In the genomic region with DNA sequence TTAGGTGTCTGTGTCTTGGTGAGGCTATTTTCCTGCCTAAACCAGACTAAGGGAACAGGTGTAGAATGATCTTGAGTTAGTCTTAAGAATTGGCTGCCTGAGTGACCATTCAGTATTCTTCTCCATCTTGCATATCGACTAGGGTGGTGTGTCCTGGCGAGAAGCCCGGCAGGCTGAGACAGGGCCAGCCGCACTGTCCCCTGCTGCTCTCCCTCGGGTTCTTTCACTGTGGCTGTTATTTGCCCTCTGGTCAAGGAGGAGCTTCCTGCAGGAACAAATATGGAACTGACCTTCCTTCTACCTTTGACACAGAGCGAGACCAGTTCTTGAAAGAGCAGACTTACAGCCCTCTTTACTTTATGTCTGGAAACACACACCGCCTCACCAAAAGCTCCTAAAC, we compare ENCODE assay signal across 22 mouse cellular contexts. TPM values are rescaled to one million over a fixed set of nuclear protein-coding genes. Genes with fewer than 3 reads are reported as not detected.
DNase-seq lines count a peak whose midpoint lies in the region; ATAC-seq lines count a peak whose summit lies in the region.
"Had no signal": no experiment of that assay in that cellular context is flagged by ENCODE, and none has a peak within 500 bp of the region (broad histone marks: within the 10 kb centered on the region; RNA-seq: fewer than 3 reads in every experiment).

No protein-coding gene starts in this region.

- peak; percentile 29 to 41 for DNase-seq in cerebellum, adult 18-20 months
- no peak for DNase-seq in cerebellum, adult 9-10 months
- DNase-seq in liver, embryonic 11.5 days (ENCODE audit: low spot score): no peak
- no peak for DNase-seq in liver
- DNase-seq in heart, postnatal 14 days: peak; percentile 63 to 74
- DNase-seq in left cerebral cortex, postnatal 14 days (ENCODE audit: low spot score in 2 of 2): no peak
- no peak for DNase-seq in spleen, postnatal 4 days (ENCODE audit: low spot score in 2 of 2)
- no peak for DNase-seq in urinary bladder, postnatal 25 days (ENCODE audit: low spot score)
- DNase-seq: cerebellum, adult 11-12 months; gastrocnemius, postnatal 25 days; retina, postnatal 1 day; thymus, postnatal 25 days had no signal

- H3K27ac ChIP-seq in liver, embryonic 11.5 days (ENCODE audit: low read depth, low read length): peak overlapping the region; percentile 56
- H3K27ac ChIP-seq: forebrain, embryonic 13.5 days; hindbrain, embryonic 13.5 days; limb, embryonic 13.5 days; stomach, postnatal 0 days had no signal

- H3K4me2 ChIP-seq in liver, embryonic 11.5 days: no peak overlapping the region
- H3K4me2 ChIP-seq: forebrain, embryonic 13.5 days; hindbrain, embryonic 13.5 days; limb, embryonic 13.5 days had no signal

- no peaks in the 10 kb centered on the region for H3K9me3 ChIP-seq in liver, embryonic 11.5 days (ENCODE audit: control insufficient read depth, low read length)
- H3K9me3 ChIP-seq: forebrain, embryonic 13.5 days; hindbrain, embryonic 13.5 days; limb, embryonic 13.5 days; megakaryocyte, embryonic 14.5 days had no signal

- no peaks in the 10 kb centered on the region for H3K27me3 ChIP-seq in liver, embryonic 11.5 days (replicated peaks; ENCODE audit: control insufficient read depth, insufficient read depth, low read length)
- H3K27me3 ChIP-seq: forebrain, embryonic 13.5 days; hindbrain, embryonic 13.5 days; limb, embryonic 13.5 days; megakaryocyte, embryonic 14.5 days had no signal

- H3K4me3 ChIP-seq in liver, embryonic 11.5 days (ENCODE audit: low read depth, low read length): no peak overlapping the region
- H3K4me3 ChIP-seq: forebrain, embryonic 13.5 days; hindbrain, embryonic 13.5 days; limb, embryonic 13.5 days; megakaryocyte, embryonic 14.5 days had no signal

- WGBS in liver, embryonic 11.5 days: 86% methylated on average over 7 of the region's 7 CpGs

- no peak for ATAC-seq in liver, embryonic 11.5 days (replicated peaks; ENCODE audit: low FRiP score)
- ATAC-seq: forebrain, embryonic 13.5 days; intestine, postnatal 0 days had no signal

- intact Hi-C loops in heart, postnatal 14 days (cut with DNase I): no loop called here
- intact Hi-C loops in left cerebral cortex, postnatal 14 days (cut with DNase I): no loop called here

- H3K9ac ChIP-seq in liver, embryonic 11.5 days (ENCODE audit: low read depth, low read length): no peak overlapping the region
- H3K9ac ChIP-seq: forebrain, embryonic 13.5 days; hindbrain, embryonic 13.5 days; limb, embryonic 13.5 days had no signal

- H3K36me3 ChIP-seq in liver, embryonic 11.5 days (ENCODE audit: control insufficient read depth, insufficient read depth, low read length): peaks cover 18% of the 10 kb centered on the region

- peaks cover 35% of the 10 kb centered on the region for H3K4me1 ChIP-seq in liver, embryonic 11.5 days (replicated peaks; ENCODE audit: control insufficient read depth, insufficient read depth, low read length)

RNA-seq across cellular contexts. Expression of a gene that starts 5.2 kb away (rescaled TPM):
- not detected in 2 replicates for polyA plus RNA-seq in liver, embryonic 11.5 days (2014; fragmentation: Nextera tagmentation; extraction: Ambion mirVana)
- 1 to 10 TPM in 1 of 2 experiments, not detected in 1; 1.2 TPM for total RNA-seq in heart, postnatal 14 days (2021)
- not detected for total RNA-seq in left cerebral cortex, postnatal 14 days (2021)
- total RNA-seq: gastrocnemius, postnatal 25 days had no signal
- polyA plus RNA-seq: cortical plate, adult 2 months; embryonic facial prominence, embryonic 14.5 days; forebrain, embryonic 13.5 days; hindbrain, embryonic 13.5 days; limb, embryonic 13.5 days; neural tube, embryonic 14.5 days; stomach, postnatal 0 days had no signal

RNA-seq across cellular contexts. Expression of a gene that starts 5.2 kb away (rescaled TPM):
- polyA plus RNA-seq in liver, embryonic 11.5 days (2014; fragmentation: Nextera tagmentation; extraction: Ambion mirVana): 441 and 497 TPM in 2 replicates
- 100 to 1,000 TPM; 227 to 256 TPM for total RNA-seq in heart, postnatal 14 days (2021)
- 10 to 100 TPM; 88.0 to 89.4 TPM for total RNA-seq in left cerebral cortex, postnatal 14 days (2021)

RNA-seq across cellular contexts. Expression of a gene that starts 10.0 kb away (rescaled TPM):
- 14.8 and 15.8 TPM in 2 replicates for polyA plus RNA-seq in liver, embryonic 11.5 days (2014; fragmentation: Nextera tagmentation; extraction: Ambion mirVana)
- 100 to 1,000 TPM; 542 to 580 TPM for total RNA-seq in heart, postnatal 14 days (2021)
- under 1 TPM; 0.64 to 0.89 TPM for total RNA-seq in left cerebral cortex, postnatal 14 days (2021)

RNA-seq across cellular contexts. Expression of a gene that starts 10.1 kb away (rescaled TPM):
- polyA plus RNA-seq in liver, embryonic 11.5 days (2014; fragmentation: Nextera tagmentation; extraction: Ambion mirVana): 0.05 TPM in 1 of 2 replicates, not detected in the other
- under 1 TPM; 0.10 TPM for total RNA-seq in heart, postnatal 14 days (2021)
- total RNA-seq in left cerebral cortex, postnatal 14 days (2021): 1 to 10 TPM; 1.1 to 1.2 TPM
- total RNA-seq: gastrocnemius, postnatal 25 days had no signal

RNA-seq across cellular contexts. Expression of a gene that starts 57.4 kb away (rescaled TPM):
- polyA plus RNA-seq in liver, embryonic 11.5 days (2014; fragmentation: Nextera tagmentation; extraction: Ambion mirVana): 1.8 and 2.0 TPM in 2 replicates
- total RNA-seq in heart, postnatal 14 days (2021): not detected
- not detected for total RNA-seq in left cerebral cortex, postnatal 14 days (2021)
- total RNA-seq: gastrocnemius, postnatal 25 days had no signal
- polyA plus RNA-seq: cortical plate, adult 2 months; embryonic facial prominence, embryonic 14.5 days; forebrain, embryonic 13.5 days; hindbrain, embryonic 13.5 days; limb, embryonic 13.5 days; lung, embryonic 16.5 days; neural tube, embryonic 14.5 days had no signal

Comparison
In these comparisons a context has a peak if more than half of its experiments do, and no peak if none do; other contexts are left out.
1. DNase-seq: peak in cerebellum, adult 18-20 months (2 of 2) and heart, postnatal 14 days (2 of 2); none in cerebellum, adult 9-10 months (single experiment), liver, embryonic 11.5 days (single experiment), liver (single experiment), left cerebral cortex, postnatal 14 days (0 of 2), spleen, postnatal 4 days (0 of 2) and urinary bladder, postnatal 25 days (single experiment).
2. RNA of a gene that starts 10.0 kb away (total RNA-seq): 542 to 580 TPM in heart, postnatal 14 days; 0.64 to 0.89 TPM in left cerebral cortex, postnatal 14 days; every median in the first group is over 100 times any median in the second.